Mouse (Mus musculus) erythroblast, adult 5-6 weeks (primary cell): ENCODE measurements at regions not wholly inside any gene's neighbourhood (a gene's known extent, or its start where the extent isn't known, plus 50 kb on each side); places are given as distances from the start of the nearest gene placed in this dataset.

Experiments
- ATAC-seq: replicated peaks from 2 replicates; pipeline ENCODE4 v1.8.0; 2016; ENCODE audit warnings: moderate number of reproducible peaks, mild to moderate bottlenecking, moderate TSS enrichment, inconsistent platforms; ENCODE audit not compliant: poor library complexity, low FRiP score, severe bottlenecking

DNA sequence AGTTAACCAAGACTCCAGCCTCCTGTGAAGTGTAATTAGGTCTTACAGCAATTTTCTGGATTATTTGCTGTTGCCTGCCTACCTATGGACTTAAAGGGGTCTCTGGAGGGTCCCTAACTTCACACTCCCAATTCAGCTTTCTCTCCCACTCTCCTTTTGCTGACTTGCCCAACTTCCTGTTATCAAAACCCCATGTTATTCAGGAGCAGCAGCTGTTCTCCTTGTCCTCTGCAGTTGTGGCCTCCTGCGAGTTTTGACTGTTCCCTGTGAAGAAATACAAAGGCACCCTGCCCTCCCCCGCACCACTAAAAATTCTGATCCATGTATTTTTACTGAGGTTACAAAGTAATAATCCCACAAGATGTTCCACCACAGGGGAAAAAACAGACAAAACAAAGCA, 146.8 kb upstream of the Dcn start:
- ATAC-seq = no peak

DNA sequence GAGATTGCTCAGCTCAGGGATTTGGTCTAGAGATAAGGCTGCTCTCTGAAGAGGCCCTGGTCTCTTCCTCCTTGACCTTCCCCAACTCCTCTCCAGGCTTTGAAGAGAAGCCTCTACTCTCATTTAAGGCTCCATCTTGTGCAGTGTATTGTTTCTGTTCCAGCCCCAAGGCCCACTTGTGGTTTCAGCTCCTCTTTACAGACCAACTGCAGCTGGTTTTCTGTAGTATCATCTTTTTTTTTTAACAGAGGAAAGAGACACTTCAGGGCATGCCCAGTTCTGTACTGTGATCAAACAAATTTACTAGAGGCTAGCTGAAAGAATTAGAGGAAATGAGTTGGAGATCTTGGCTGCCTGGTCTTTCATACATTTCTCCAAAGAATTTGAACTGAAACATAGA, 145.4 kb upstream of the Dcn start:
- no peak for ATAC-seq

DNA sequence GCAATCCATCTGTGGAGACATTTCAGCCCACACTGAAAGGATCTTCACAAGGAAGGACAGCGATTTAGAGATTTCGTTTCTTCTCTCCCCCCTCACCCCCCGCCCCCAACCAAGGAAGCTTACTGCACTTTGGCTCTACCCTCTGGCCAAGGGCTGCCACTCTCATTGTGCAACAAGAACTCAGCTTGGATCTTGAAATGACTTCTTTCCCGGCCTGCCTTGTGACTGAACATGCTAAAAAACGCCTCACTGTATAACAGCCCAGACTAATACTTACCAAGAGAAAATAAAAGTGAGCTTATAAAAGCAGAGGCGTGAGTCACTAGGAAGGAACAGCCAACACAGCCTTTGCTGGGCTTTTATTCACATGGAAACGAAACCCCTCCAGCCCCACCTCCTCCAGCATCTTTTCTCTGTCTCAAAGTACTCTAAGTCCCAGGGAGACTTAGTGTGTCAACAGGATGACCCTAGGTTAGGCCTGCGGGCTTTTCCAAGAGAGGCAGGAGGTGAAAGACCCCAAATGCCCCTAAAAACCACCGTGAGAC, 144.7 kb upstream of the Dcn start:
- no peak for ATAC-seq

DNA sequence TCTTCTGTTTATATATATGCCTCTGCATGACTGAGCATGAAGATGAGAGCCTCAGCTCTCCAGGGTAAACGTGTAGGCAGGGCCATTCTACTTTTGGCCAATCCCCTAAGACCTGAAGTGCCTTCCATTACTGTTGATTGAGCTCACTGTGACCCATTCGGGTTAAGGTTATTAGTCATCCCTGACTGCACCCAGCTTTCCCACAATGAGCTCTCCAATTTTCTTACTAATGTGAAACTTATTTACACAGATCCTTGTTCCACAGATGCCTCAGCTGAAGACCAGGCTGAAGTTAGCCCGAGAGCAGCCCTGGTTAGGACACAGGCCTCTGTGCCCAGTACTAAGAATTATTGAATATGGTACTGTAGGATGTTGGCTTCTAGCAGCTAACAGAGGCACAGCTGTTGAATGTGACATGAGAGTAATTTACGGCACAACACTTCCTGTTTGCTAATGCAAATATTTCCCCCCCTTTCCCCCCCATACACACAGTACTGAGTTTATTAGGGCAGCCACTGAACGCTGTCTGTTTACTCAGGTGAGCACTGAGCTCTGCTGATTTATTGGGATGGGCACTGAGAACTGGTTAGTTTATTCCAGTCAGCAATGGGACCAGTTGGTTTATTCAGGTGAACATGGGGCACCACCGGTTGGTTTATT, 141.2 kb upstream of the Dcn start:
- ATAC-seq = no peak

DNA sequence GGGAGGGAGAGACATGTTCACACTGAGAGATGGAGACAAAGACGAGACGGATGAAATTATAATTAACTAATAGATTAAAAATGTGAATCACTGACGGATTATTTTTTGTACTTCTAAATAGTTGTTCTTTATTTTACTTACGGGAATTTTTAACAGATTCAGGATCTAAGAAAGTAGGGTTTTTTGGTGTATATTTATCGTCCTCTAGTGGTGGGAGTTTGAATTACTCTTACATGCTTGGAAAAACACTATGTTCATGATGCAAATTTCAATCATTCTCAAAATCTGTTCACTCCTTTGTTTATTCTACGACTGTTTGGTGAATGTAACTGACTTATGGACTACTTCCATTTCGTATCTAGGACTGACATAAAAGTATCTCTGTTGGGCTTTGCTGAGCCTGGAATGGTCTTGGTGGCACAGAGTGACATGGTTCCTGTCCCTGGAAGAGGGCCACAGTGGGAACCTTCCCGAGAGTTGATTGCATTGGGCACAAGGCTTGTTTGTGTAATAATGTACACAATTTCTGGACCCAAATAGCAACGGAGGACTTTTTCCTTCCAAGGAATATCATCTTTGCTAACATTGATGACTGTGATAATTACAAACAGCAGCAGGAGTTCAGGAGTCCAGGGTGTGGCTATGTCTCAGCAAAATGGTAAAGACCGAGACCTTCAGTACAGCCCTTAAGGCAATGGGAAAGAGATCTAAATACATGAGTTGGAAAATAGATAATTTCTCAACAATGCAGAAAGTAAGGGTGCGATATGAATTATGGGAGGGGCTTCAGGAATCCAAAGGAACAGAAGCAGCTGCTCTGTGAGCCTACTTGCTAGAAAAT, 139.3 kb upstream of the Dcn start:
- no peak for ATAC-seq

DNA sequence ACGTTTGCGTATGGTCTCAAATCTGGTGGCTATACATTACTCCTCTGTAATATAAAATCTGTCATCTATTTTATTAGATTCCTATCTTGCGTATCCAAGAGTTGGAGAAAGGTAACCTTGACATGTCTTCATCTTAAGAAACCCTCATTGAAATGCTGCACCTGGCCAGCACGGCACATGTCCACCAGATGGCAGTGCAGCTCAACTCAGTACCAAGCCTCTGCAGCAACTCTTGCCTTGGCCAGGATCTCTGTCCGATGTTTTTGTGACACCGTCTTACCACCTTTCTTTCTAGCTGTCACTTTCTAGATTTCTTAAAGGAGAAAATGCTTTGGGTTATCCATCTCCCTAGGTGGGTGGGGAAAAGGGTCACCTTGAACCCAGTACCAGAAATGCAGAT, 134.1 kb upstream of the Dcn start:
- ATAC-seq = no peak

DNA sequence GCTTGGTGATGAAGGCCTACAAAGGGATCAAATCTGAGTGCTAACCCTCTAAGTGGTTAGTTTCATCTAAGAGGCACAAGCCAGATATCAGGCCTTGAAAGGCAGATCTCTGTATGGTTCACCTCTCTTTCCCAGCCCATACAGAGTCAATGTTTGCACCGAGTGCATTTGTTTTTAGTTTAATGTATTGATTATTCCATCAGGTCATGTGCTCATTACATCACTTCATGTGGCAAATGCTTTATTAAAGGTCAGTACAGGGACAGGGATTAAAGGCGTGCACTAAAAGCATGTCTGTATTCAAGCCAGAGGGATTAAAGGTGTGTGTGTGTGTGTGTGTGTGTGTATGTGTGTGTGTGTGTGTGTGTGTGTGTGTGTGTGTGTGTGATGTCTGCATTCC, 132.5 kb upstream of the Dcn start:
- ATAC-seq = no peak

DNA sequence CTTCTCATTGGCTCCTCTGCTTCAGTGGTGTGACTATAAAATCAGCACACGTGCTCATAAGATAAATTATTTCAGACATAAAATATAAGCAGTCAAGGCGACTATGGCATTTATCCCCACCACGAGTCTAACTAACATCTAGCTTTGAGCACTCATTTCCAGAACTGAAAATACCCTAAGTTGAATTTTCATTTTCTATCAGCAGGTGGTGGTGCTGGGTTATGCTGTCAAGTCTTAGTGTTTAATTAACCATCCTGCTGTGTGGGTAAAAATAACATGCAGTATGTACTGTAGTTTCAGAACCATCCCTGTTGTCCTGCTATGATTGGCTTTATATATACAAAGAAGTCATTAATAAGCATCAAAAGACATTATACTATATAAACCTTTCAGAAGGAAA, 110.8 kb upstream of the Dcn start:
- ATAC-seq = no peak

DNA sequence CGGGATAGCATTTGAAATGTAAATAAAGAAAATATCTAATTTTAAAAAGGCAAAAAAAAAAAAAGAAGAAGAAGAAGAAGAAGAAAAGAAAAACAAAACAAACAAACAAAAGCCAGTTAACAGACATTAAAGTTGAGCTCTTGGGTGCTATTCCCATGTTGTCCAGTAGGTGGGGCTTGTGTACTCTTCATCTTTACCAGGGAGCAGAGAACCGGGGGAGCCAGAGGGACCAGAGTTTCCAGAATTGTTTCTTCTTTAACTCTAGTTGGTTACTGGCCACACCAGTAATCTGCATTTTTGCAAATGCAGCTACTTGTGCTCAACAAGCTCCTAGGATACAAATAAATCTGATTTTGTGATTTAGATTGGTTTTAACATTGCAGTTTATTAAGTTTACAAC, 103.6 kb upstream of the Dcn start:
- no peak for ATAC-seq

DNA sequence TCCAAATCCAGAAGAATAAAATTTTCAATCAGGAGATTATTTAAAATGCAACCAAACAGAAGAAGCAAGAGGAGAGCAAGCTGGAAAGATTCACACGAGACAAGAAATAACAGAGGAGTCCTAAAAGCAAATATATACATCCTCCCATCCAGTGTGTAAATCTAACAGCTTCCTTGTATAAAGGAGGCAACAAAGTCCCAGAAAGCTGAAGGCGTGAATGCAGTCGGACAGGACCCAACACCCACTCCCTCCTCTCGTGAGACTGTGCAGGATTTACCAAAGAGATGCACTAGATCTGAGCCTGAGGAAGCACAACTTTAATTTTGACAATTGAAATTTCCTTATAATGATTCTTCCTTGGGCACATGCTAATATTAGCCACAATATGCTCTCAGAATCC, 103.0 kb upstream of the Dcn start:
- ATAC-seq = no peak

DNA sequence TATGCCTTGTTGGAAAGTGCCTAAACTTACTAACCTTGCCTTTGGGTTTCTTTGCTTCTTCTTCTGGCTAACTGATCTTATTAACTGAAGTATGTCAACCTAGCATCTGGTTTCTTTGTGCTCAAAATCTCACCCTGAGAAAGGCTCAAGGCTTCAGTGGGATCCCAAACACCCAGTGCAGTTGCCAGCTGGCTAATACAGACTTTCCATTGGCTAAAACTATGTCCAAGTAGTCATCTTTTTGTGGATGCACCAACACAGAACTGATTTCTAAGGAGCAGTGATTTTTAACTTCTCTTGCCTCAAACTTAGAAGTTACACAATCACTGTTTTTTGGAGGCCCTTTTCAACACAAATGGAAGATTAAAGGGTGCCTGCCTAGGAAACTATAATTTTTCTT, 97.8 kb upstream of the Dcn start:
- no peak for ATAC-seq

DNA sequence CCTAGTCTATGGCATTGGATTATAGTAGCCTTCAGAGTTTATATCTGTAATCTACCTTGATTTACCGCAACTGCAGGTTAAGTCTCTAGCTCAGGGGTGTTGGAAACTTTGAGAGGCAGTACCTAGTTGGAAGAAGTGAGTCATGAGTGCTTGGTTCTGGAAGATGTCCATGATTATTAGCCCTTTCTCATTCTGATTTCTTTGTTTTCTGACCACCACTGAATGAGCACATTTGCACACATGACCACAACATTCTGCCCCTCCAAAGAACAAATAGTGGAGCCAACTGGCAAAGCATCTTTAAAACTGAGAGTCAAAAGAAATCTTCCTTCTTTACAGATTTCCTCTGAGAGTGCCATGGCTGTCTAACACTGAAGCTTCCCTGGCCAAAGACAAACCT, 95.5 kb upstream of the Dcn start:
- ATAC-seq = no peak

DNA sequence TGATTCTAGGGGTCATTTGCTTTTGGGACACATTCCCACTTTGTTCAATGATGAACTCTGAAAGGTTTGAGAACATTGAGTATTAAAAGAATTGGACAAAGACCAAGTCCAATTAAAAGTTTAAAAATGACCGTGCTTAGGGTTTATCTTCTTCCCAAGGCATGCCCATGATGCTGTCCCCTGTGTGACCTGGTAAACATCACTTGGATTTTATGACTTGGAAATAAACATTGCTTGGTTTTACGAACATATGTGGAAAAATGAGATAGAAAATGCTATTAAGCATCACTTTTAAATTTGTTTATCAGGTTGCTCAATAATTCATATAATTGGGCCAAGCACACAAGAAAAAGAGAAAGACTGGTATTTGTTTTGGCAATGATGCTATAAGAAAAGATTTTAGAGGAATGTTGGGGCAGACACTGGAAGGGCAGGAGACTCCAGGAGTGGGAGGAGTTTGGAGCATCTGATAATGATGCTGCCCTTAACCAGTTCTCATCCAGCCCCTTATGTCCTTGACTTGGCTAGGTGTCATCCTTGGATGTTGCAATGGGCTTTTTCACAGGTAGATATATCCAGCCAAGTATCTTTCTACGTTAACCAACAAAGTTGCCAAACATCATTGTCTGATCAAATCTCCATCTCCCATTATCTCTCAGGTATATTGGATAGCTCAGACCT, 92.1 kb upstream of the Dcn start:
- no peak for ATAC-seq

DNA sequence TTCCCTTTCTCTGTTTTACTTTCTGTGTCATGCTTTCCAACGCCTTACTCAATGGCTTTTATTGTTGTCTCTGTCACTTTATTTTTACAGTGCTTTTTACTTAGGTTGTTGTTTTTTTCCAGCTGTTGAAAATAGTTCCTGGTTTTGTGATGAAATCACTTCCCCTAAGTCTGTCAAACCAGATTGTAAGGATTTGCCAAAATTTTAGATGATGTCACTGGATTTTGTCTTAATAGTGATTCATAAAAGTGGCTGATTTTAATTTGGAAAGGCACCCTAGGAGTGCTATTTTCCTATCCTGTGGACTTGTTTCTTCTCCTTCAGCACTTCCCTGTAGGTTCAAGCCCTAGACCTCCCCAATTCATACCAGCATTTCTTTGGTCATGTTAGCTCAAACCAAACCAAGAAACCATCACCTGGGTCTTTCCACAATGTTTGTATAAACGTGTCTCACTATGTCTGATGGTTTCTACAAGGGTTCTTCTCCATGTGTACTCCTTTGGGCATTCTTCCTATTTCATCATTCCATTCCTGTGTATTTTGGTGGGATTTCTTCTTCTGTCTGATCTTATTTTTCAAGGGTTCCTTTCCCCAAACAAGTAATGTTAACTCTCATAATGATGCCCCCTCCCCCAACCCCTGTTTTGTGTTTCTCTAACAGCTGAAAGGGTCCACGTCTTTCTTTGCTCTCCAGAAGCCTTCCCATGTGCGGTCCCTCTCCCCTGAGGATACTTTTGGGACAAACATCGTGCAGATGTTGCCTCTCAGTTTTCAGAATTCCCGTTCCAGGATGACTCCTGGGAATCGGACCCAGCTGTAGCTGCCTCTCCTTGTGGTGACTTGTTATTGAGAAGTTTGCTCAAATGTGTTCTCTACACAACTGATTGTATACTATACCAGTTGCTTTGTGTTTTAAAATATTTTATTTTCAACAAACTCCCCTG, 89.5 kb upstream of the Dcn start:
- no peak for ATAC-seq

DNA sequence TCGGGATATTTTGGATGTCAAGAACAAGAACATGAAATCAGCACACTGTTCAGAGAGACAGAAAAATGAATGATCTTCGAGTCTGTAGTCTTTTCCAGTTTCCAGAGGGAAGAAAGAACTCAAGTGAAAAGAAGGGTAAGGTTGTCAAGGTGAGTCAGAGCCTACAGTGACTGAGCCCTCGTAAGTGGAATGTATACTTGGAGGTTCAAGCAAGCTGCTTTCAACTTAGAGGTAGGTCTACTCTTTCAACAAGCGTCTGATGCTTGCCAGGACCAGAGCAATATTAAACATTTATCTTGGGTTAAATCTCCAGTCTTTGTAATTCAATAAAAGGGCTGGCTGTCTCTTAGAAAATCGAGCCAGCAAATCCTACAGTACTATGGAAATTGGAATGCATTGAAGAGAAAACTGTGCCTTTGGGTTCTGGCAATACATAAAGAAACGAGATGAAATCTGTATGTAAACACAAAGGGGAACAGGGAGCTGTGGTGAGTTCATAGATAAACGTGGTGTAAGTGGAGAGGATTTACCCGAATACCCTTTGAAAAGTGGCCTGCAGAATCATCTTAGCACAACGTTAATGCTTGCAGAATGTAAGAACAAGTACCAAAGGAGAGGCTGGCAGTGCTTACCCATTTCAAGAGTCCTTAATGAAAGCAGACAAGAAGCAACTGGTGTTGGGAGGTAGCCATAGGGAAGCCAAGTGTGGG, 82.2 kb upstream of the Dcn start:
- no peak for ATAC-seq

DNA sequence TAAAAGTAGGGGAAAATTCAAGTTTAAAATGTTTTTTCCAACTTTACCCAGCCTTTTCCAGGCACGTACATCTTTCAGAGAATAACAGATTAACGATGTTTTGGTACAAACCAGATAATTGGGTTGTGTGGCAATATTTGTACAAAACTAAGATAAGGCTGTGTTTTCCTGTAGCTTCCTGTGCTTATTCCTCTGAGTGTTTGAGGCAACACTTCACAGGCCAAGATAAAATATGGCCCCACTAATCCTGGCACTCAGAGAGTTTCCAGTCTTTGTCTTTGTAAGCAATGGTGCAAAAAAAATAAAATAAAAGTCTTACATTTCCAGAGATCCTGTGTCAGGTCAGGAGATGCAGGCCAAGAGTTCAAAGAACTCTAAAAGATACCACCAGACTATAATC, 81.5 kb upstream of the Dcn start:
- no peak for ATAC-seq

DNA sequence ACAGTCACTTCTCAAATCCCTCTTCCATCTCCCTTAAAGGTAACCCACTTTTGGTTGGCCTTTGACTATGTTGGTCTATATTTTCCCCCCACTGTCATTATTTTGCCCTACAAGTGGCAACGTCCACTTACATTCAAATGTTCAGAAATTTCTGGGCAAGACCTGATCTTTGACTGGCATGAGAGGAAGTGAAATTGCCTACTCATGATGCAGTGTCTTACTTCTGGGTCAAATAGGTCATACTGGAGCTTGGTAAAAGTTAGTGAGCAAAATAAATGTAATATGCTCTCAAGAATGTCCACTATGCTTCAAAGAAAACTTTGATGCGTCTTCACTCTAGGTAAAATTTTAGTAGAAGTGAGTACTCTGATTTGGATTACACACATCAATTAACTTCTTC, 76.9 kb upstream of the Dcn start:
- no peak for ATAC-seq

DNA sequence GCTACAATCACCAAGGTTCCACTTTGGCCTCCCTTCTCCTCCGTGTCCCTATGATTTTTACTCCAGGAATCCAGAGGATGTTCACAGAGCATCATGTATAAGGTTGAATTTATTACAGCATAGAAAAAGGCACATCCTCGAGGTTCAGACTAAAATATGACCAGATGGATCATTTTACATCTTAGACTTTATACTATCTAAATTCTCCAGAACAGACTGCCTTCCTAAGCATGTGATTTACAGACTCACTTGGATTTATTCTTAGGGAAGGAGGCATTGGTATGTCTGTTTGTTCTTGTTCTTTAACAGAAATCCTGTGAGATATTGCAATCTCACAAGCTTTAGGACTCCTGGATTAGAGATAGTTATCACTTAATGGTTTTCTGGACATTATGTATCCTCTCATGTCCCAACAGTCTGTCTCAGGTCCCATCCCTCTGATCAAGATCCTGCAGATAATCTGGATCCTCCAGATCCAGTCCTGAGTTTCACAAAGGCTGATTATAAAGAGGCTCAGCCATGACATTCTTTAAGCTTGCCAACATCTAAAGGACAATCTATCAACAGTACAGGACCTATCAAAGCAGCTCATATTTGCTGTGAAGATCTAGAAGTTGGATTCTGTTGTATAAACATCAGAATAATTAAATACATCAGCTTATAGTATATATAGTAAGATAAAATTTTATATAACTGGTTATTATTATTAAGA, 75.2 kb upstream of the Dcn start:
- ATAC-seq = no peak

DNA sequence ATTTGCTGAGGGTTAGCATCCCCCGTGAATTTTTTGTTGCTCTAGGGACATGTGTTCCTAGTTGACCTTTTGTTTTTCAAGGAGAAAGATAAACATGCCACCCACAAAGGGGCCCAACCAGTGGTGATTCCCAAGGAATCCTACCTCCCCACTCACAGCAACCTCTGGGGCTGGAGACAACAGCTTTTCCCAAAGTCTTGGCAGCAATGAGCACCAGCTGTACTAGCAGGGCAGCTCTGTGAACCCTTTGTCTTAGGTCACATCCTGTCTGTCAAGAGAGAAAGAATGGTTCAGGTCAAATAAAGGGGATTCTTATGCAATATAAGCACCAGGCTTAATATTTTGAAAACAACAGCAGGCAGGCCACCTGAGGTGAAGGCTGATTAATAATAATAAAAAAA, 70.2 kb upstream of the Dcn start:
- no peak for ATAC-seq
